Mouse (Mus musculus) layer of hippocampus, adult 11-12 months (tissue): ENCODE results near the gene Utrn.

ENCODE experiments used
- DNase-seq: peaks from one replicate; pipeline ENCODE4 v3.0.0; 2022; ENCODE audit warnings: low spot score

The Utrn gene

DNA sequence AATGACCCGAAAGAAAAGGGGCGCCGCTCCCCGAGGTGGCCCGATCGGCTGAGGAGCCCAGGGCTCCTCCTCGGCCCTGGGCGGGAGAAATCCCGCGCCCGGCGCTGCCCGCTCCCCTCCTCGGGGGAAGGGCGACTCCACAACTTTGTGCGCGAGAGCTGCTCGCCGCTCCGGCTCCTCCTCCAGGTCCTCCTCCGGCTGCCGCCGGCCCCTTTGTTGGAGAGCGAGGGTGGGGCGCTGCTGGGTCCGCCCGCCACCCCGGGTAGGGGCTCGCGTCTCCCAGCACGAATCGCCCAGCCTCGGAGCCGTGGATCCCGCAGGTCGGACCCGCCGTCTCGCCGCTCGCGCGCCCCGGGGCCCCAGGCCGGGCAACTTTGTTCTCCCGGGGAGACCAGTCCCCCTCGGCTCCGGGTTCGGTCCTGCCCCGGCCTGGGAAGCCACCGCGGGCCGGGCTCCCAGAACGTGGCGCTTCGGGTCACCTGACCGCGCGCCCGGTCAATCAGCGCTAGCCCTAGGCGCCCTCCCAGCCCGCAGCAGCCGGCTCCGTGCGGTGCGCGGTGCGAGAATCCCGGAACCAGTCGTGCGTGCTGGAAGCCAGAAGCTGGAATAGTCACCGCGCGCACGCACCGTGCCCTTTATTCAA is at the start of gene Utrn:
Gene Utrn, minus strand, starts transcription at position 337 of the 643 bp plus-strand sequence.
- peak; percentile 44 for DNase-seq

DNA sequence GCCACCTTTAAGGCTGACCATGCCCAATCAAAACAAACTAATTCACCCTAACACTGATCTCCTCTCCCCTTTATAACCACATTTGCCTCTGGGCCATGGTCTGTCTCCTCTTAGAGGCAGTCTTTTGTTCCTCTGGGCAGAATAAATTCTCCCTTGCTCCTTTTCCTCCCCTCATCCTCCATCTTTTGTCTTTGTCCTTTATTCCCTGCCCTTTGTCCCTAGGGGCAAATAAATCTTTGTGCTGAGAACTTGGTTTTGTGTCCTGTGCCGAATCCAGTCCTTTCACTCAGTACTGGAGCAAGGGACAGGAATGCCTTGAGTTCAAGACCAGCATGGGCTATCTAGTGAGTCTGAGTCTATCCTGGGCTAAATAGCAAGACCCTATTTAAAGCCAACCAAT is 48.5 kb upstream of the Utrn start:
- DNase-seq = no peak

DNA sequence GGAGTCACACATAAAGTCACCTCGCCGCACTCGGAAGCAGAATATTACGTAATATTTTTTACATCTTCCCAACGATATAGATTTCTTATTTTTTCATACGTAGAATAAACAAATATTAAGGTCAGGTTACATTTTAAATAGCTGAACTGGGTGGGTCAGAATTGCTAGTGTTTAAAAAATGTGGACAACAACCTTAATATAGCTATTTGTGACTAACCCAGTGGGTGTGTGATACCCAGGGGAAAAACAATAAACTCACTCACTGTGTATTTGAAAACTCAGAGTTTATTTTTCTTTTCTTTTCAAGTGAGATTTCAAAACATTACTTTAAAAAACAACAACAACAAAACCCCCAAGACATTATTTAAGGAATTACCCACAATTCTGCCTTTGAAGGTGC is 47.2 kb upstream of the Utrn start:
- no peak for DNase-seq

DNA sequence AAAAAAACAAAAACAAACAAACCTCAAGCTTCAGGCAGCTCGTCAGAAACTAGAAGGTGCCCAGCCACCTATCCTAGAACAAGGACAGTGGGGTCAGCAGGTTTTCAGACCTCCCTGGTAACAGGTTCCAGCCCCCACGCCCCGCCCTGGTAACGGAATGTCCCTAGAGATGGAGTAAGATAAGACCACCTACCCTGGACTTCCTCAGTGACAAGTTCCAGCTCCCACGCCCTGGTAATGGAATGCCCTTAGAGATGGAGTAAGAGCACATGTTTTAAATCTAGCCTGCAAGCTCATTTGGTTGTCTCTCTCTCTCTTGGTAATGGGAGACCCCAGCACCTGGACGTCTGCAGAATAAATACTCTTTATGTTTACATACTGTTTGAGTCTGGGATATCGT is 46.7 kb upstream of the Utrn start:
- DNase-seq = no peak

DNA sequence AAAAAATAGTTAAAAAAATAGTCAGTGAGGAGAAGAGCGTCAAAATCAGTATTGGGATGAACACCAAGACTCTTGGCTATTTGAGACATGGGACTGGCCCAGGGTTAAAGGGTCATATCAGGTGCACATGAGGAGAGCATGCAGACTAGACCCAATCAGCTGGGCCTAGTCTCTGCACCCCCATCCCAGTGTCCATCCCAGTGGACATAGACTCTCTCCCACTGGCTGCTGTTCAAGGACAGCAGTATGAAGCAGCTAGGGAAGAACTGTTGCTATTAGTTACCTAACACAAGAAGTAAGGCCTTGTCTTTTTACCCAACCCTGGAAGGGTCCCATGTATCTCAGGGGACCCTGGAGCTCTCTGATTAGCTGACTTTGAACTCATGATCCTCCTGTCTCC is 45.0 kb upstream of the Utrn start:
- no peak for DNase-seq

DNA sequence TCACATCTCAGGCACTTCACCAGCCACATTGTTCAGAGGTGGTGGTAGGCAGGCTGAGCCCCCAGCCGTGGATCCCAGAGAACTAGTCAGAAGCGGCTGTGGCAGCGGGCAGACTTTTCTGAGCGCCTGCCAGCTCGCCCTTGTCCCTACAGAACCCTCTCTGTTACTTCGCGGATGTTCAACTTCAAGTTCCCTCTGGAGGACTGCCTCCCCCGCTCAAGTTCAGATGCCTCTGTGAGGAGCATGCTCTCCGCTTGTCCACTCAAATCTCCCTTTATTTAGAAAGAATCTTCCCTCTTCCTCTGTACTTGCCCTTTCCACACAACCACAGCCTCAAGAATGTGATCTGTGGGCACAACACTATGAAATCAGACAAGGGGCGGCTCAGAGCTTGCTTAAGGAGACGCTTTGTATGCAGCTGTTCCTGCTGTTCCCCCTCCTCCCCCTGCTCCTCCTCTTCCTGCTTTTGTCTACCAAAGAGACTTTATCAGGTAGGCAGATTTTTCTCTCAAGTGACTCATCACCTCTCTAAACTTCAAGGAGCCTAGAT is 42.9 kb upstream of the Utrn start:
- DNase-seq = peak; percentile 11

DNA sequence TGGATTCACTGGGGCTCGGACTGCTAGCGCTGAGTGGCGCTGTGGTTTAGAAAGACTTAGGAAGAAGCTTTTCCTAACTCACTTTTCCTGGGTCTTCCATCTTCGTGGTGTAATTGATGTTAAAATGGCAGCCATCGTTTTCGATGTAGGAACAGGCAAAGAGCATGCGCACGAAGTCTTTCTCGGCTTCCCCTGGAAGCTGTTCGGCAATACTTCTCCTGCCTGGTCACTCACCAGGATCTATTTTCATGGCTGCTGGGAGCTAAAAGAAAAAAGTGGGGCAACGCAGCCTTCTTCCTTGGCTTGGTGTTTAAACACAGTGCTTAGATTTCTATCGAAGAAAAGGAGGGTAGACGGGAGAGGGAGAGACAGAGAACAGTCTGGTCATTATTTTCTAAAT is 42.3 kb upstream of the Utrn start:
- DNase-seq = no peak

DNA sequence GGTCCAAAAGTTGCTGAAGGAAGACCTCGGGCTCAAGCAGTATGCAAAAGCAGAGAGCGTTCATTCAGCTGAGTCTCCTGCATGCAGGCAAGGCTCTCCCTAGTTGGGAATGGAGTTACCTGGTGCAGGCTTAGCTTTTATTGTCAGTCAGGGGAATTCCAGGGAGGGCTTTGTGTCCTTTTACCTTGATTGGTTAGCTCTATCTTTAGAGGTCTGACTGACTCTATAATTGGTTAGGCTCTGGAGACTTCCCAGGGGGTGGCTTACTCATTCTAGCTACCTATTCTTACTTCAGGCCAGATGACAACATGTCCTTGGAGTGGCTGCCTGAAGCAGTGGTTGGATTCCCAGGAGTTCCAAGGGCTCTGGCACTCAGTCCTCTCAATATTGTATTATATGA is 40.7 kb upstream of the Utrn start:
- DNase-seq = no peak

DNA sequence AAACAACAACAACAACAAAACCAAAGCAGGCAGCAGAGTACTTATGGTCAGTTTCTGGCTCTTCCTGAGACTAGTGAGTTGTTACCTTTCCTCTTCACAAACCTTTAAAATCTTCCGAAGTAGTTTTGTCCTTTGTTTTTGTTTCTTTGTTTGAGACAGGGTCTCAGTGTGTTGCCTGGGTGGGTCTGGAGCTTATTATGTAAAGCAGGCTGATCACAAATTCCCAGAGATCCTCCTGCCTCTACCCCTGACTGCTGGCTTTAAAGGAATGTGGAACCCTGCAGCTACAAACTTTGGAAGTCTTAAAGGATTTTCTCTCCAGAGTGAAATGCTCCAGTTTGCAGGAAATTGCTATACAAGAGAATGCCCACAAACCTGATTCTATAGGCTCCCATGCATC is 40.0 kb upstream of the Utrn start:
- DNase-seq = no peak

DNA sequence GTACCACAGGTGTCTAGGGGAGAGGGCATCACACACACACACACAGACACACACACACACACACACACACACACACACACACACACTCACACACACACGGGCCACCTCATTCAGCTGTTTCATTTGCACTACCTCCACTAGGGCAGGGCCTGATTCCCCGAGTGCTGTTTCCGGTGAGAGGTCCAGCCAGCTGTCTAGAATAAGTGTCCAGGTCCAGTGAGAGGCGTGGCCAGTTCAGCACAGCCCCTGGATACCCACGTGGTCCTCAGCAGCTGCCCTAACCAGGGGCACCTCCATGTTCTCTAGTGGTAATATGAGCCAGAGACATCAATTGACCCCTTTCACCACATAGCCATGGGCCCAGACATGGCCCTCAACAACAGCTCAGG is 35.0 kb upstream of the Utrn start:
- DNase-seq = no peak

DNA sequence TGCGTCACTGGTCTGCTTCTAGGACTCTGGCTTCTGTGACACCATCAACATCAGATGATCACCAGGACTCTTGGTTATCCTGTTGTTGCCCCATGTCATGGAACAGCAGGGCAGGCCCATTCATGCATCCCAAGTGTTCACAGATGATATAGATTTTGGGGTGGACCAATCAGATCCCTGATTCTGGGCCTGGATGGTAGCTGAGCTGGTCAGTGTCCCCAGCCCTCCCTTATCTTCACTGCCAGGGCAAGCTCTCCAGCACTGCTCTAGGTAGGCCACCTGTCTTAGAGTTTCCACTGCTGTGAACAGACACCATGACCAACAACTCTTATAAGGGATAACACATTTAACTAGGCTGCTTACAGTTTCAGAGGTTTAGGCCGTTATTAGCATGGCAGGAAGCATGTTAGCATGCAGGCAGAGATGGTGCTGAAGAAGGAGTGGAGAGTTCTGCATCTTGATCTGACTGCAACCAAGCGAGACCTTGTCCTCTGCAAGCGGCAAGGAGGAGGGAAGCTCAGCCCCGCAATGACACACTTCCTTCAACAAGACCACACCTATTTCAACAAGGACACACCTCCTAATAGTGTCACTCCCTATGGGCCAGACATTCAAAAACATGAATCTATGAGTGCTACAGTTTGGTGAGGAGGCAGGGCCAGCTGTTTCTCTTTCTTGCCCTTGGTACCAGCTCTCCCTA is 34.4 kb upstream of the Utrn start:
- no peak for DNase-seq

DNA sequence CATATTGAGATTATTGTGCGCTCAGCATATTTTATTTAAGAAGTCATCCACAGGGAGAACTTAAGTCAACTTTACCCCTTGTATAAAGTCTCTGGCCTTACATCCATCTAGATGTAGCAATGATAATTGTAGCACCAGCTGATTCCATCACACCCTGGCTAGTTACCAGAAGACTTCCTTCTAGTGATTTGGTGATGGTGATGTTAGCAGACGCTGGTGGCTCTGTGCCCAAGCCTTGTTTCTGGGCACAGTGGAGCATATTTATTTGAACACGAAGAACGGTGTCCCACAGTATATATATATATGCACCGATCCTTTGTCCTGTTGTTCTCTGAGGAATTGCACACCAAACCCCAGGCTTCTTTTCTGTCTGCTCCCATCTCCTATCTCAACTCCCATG is 30.7 kb upstream of the Utrn start:
- DNase-seq = no peak

DNA sequence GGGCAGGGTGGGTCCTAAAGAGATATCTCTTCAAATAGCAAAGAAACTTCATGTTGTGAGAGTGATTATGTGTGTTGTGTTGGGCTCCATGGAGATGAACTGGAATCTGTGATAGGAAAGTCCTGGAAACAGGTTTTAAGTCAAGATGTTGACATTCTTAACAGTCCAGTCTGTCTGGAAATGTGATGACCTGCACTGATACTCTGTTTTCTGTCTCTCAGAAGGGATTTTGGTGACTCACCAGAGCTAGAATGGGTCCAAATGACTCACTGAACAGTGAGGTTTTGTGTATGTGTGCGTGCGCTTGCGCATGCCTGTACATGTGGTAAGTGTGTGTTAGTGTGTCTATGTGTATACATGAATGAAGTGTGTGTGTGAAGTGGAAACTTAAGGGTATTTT is 24.2 kb upstream of the Utrn start:
- DNase-seq = no peak

DNA sequence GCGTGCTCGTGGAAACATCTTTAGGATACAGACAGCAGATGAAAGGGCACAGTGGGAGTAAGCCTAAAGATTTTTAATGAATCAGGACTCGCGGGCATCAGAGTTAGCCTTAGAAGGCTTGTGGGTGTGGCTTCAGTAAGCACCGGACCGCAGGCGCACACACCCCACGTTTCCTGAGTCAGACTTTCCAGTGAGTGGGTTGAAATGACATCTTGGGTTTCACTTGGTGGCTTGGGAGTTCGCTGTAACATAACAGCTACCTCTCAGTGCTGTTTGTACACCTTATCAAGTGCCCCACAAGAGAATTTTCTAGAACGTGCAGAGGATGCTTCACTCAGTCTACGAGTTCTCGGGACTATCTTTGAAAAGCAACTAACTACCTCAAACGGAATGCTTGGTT is 19.2 kb upstream of the Utrn start:
- DNase-seq = no peak

DNA sequence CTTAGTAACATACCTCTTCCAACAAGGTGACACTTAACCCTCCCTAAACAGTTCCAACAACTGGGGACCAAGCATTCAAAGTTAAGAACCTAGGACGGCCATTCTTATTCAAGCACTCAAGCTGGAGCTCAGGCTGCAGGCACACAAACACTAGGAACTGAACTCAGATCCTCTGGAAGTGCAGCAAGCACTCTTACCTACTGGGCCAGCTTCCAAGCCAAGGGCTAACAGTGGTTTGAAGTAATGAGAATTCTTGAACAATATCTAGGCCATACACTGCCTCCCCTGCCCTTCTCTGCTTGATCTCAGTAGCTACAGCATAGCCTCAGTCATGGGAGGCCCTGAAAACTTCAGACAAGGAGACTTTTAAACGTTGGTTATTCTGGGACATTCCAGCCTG is 18.6 kb upstream of the Utrn start:
- DNase-seq = no peak

DNA sequence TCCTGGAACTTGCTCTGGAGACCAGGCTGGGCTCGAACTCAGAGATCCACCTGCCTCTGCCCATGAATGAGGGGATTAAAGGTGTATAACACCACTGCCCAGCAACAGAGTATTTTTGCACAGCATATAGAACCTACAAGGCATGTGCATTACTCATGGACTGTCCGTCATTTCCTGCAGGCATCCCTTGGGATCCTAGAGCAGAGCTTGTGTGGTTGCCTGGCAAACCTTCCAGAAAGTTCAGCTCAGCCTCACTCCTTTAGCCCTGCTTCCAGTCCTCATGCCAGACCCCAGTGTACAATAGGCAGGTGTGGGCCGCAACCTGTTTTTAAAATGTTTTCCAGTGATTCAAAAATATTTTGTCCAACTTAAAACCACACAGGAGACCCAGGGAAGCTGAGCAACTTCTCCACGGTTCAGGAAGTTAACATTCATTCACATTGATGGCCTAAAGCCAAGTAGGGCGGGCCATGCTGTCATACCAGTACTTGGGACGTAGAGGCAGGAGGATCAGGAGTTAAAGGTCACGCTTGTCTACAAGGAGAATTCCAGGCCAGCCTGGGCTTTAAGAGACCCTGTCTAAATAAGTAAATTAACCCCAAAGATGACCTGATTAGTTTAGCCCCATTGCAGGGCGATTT is 15.3 kb upstream of the Utrn start:
- DNase-seq = no peak

DNA sequence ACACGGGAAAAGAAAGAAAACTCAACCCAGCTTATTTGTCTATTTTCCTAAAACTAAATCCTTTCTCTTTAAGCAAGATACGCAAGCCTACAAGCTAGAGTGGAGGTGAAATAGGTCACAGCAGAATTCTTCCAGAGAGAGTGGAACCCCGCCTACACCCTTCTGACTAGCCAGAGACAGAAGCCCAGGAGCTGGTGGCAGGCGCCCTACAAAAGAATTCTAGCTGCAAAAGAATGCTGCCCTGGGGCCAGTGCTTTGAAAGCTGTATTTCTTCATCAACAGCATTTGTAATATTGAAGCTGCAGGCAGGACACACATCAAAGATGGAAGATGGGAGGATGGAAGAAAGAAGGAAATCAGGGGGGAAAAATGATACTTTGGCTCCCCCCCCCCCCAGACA is 12.7 kb upstream of the Utrn start:
- no peak for DNase-seq

DNA sequence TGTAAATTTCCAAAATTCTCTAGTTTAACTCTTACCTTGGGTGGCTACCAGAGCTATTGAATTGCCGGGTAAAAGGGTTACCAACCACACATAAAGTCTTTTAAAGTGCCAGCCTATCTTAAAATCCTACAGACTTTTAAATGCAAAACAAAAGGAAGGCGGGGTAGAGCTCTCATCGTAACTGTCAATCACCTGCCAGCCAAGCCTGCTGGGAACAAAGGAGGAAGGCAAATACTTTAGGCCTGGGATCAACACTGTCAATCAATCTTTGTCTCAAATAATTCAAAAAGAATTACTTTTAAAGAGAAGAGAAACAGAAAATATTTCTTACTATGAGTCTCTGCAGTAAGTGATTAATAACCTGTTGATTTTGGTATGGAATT is 10.1 kb upstream of the Utrn start:
- DNase-seq = no peak

DNA sequence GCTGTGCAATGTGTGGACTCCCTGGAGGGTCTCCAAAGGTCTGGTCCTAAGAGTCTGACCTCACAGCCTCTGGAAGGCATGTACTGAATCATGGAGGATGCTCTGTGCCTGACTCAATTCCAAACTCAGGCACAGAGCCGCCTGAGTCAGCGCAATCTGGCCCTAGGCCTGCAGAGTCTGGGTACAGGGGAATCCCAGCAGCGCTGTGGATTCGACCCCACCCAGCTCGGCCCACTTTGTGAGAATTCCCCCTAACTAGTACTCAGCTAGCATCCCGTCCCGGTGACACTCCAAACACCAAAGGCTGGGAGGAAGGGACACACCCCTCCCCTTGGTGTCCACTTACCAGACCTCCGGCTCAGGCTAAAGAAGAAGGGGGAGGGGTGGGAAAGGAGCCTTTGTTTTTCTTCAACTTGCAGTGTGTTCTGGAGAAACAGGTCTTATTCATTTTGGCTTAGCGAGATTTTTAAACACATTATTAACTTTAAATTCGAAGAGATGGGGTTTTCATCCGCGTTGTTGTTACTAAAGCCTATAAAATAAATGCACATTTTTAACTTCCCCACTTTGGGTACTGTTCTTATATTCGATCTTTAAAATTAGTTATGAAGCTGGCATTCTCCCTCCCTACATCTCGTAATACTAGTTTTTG is 9.6 kb upstream of the Utrn start:
- no peak for DNase-seq

DNA sequence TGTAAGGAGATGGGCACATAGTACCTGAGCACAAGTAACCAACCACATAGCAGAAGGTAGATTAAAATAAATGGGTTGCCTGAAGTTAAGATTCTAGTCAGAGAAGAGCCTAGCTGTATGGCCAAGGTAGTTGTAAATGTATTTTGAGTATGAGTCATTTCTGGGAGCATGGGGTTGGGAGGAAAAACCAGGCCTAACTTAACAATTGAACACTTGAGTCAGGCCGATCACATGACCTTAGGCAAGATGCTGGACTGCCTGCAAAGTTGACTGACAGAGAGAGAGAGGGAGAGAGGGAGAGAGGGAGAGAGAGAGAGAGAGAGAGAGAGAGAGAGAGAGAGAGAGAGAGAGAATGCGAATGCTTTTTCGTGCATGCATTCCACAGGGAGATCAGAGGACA is 7.3 kb upstream of the Utrn start:
- no peak for DNase-seq

DNA sequence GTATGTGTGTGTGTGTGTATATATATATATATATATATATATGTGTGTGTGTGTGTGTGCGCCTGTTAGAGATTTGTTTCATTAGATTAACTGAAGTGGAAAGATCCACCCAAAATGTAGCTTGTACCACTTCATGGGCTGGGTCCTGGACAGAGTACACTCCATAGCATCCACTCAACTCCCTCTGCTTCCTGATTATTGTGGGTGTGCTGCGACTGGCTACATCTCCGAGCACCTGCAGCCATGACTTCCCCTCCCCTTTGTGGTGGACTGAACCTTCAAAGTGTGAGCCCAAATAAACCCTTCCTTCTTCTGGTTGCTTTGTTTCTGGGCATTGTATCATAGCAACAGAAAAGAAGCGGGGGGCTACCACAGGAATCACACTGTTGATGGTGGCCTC is 6.2 kb upstream of the Utrn start:
- no peak for DNase-seq

DNA sequence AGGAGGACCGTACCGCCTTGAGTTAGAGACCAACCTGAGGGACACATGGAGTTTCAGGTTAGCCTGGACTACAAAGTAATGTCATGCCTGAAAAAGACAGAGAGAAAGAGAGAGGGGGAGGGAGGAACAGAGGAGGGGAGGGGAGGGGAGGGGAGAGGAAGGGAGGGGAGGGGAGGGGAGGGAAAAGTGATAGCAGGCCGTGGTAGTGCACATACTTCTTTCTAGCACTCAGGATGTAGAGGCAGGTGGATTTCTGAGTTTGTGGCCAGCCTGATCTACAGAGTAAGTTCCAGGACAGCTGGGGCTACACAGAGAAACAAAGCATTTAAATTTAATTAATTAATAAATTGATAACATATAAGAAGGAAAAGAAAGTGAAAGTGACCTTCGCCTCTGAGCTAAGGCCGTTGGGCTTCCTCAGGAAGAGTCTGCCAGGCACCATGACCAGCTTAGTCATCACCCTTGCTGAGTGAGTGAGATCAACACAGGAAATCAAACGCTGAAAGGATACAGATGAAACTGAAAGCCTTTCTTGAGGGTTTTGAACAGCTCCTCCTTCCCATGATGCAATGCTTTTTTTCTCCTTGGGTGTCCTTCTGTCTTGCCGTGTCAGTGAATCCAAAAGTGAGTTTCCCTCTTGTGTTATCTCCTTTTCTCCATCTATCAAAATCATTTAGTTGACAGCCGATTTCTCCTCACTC is 5.6 kb upstream of the Utrn start:
- DNase-seq = no peak
